1 mouse cellular context compared by ENCODE assay signal in the genomic region with DNA sequence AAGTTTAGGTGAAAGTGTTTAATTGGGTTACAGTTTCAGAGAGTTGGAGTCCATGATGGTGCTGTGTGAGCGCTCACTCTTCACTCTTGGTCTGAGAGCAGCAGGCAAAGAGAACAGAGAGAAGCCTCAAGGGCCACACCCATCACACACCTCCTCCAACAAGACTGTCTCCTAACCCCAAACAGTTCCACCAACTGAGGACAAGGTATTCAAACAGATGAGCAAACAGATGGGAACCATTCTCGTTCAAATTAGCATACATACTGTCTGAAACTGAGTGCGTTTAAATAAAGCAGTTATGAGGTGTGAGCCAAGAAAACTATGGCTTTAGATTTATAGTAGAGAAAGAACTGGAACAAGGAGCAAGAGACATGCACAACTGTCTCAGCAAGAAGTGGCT.
TF ChIP-seq lines count a peak whose summit lies in the region.

No protein-coding gene starts in this region.

TF ChIP-seq in MEL, 35 proteins besides CTCF, POLR2A, EP300 and RAD21:
- TF ChIP-seq TCF12 (IDR thresholded peaks at IDR 0.05; ENCODE audit: low read depth, low read length) (no peak), ZNF384 (IDR thresholded peaks at IDR 0.05; ENCODE audit: low read depth, low read length) (no peak), CHD1 (IDR thresholded peaks at IDR 0.05; ENCODE audit: low read depth, low read length) (no peak), MYC (IDR thresholded peaks at IDR 0.05; ENCODE audit: low read depth, low read length) (no peak), HCFC1 (IDR thresholded peaks at IDR 0.05; ENCODE audit: low read depth, low read length) (no peak), MAX (IDR thresholded peaks at IDR 0.05; ENCODE audit: low read length) (no peak), TAL1 (IDR thresholded peaks at IDR 0.05; ENCODE audit: low read length) (no peak), MYB (IDR thresholded peaks at IDR 0.05; ENCODE audit: low read depth, low read length) (no peak), E2F4 (IDR thresholded peaks at IDR 0.05; ENCODE audit: borderline replicate concordance, low read depth, low read length) (no peak), MXI1 (IDR thresholded peaks at IDR 0.05; ENCODE audit: low read depth, low read length) (no peak), ELF1 (IDR thresholded peaks at IDR 0.05; ENCODE audit: low read depth, low read length) (no peak), NRF1 (IDR thresholded peaks at IDR 0.05; ENCODE audit: insufficient read depth, low read depth, low read length, poor library complexity, severe bottlenecking) (no peak), BHLHE40 (IDR thresholded peaks at IDR 0.05; ENCODE audit: borderline replicate concordance, low read depth, low read length) (no peak), MAFK (IDR thresholded peaks at IDR 0.05; ENCODE audit: borderline replicate concordance, low read depth, low read length) (no peak)
